Mouse (Mus musculus): ENCODE measurements around the gene Ccr10. TPM values are rescaled to one million over a fixed set of nuclear protein-coding genes. Genes with fewer than 3 reads are reported as not detected.
"Not testable (repeated sequence)": the region's sequence is repeated elsewhere in the genome, so short reads cannot be mapped to it uniquely, and the experiment has no call there.

Ccr10 gene
- total RNA-seq, 2 experiments from 2014 or later: not detected

- not testable (repeated sequence) for DNase-seq
These were observed 50.7 kb downstream of the Ccr10 start for GRCm38 (mm10) chr11:101124494-101124893.

Small RNA genes within 50 kb of the gene (microRNA-seq; reads per million reads assigned to microRNA genes)
- gene Gm27626: 0 reads per million in 2 experiments

Other genes starting within 250 kb of the Ccr10 start
- 10 to 100 TPM; 49.1 to 56.7 TPM for gene Stat3, start 235.9 kb downstream of the Ccr10 start, total RNA-seq (2021)
- gene Cavin1, start 204.6 kb downstream of the Ccr10 start, total RNA-seq (2021): 100 to 1,000 TPM; 279 to 309 TPM
- gene Atp6v0a1, start 166.0 kb downstream of the Ccr10 start, total RNA-seq (2021): 10 to 100 TPM; 52.9 to 59.9 TPM
- 10 to 100 TPM in 1 of 2 experiments, 1 to 10 TPM in 1; 9.2 to 11.6 TPM for gene Naglu, start 105.4 kb downstream of the Ccr10 start, total RNA-seq (2021)
- gene Hsd17b1, start 97.0 kb downstream of the Ccr10 start, total RNA-seq (2021): under 1 TPM; 0.23 to 0.25 TPM
- gene Coasy, start 92.9 kb downstream of the Ccr10 start, total RNA-seq (2021): 10 to 100 TPM; 10.7 to 11.7 TPM
- gene Mlx, start 88.2 kb downstream of the Ccr10 start, total RNA-seq (2021): 10 to 100 TPM; 10.7 to 12.2 TPM
- gene Psmc3ip, start 80.0 kb downstream of the Ccr10 start, total RNA-seq (2021): 1 to 10 TPM; 2.8 to 4.0 TPM
- gene Retreg3, start 55.5 kb downstream of the Ccr10 start, total RNA-seq (2021): 10 to 100 TPM; 37.3 to 37.5 TPM
- gene Tubg1, start 55.5 kb downstream of the Ccr10 start, total RNA-seq (2021): 10 to 100 TPM; 37.4 to 39.0 TPM
- 1 to 10 TPM; 5.5 to 6.3 TPM for gene Tubg2, start 19.5 kb downstream of the Ccr10 start, total RNA-seq (2021)
- 1 to 10 TPM; 4.2 to 4.3 TPM for gene Cntnap1, start 4.9 kb downstream of the Ccr10 start, total RNA-seq (2021)
- gene Plekhh3, start 4.1 kb downstream of the Ccr10 start, total RNA-seq (2021): 10 to 100 TPM; 33.2 to 36.7 TPM
- 10 to 100 TPM; 17.2 to 17.7 TPM for gene Ezh1, start 51.0 kb upstream of the Ccr10 start, total RNA-seq (2021)
- gene Ramp2, start 70.6 kb upstream of the Ccr10 start, total RNA-seq (2021): 10 to 100 TPM; 70.5 to 72.8 TPM
- 10 to 100 TPM; 40.1 to 44.3 TPM for gene Vps25, start 78.3 kb upstream of the Ccr10 start, total RNA-seq (2021)
- gene Wnk4, start 85.1 kb upstream of the Ccr10 start, total RNA-seq (2021): 1 to 10 TPM in 1 of 2 experiments, under 1 TPM in 1; 0.35 to 1.4 TPM
- gene Cntd1, start 103.6 kb upstream of the Ccr10 start, total RNA-seq (2021): under 1 TPM; 0.14 to 0.18 TPM
- gene Coa3, start 103.7 kb upstream of the Ccr10 start, total RNA-seq (2021): 10 to 100 TPM; 66.3 to 74.5 TPM
- 10 to 100 TPM; 74.5 to 76.9 TPM for gene Becn1, start 126.8 kb upstream of the Ccr10 start, total RNA-seq (2021)
- 10 to 100 TPM; 72.4 TPM for gene Psme3, start 140.8 kb upstream of the Ccr10 start, total RNA-seq (2021)
- gene Aoc2, start 149.6 kb upstream of the Ccr10 start, total RNA-seq (2021): 1 to 10 TPM; 1.7 to 2.3 TPM
- gene Aoc3, start 155.2 kb upstream of the Ccr10 start, total RNA-seq (2021): 10 to 100 TPM; 25.2 to 31.0 TPM
- gene G6pc, start 192.1 kb upstream of the Ccr10 start, total RNA-seq (2021): under 1 TPM in 1 of 2 experiments, not detected in 1; 0.14 TPM
- 10 to 100 TPM; 17.4 to 17.6 TPM for gene Aarsd1, start 242.2 kb upstream of the Ccr10 start, total RNA-seq (2021)
- 1 to 10 TPM; 3.5 to 5.2 TPM for gene Gm27029, start 249.4 kb upstream of the Ccr10 start, total RNA-seq (2021)
- 1 to 10 TPM; 6.5 to 6.8 TPM for gene Rundc1, start 249.6 kb upstream of the Ccr10 start, total RNA-seq (2021)
- 100 to 1,000 TPM in 1 of 2 experiments, 10 to 100 TPM in 1; 90.6 to 101 TPM for gene Ptges3l, start 249.9 kb upstream of the Ccr10 start, total RNA-seq (2021)

Measured in gastrocnemius, postnatal 10 days (tissue).